Mouse (Mus musculus): ENCODE results near the gene Zfr. TPM values are rescaled to one million over a fixed set of nuclear protein-coding genes. Genes with fewer than 3 reads are reported as not detected.
"Not testable (repeated sequence)": the region's sequence is repeated elsewhere in the genome, so short reads cannot be mapped to it uniquely, and the experiment has no call there.

Gene Zfr
- total and polyA plus RNA-seq, 3 experiments: 76.8 to 79.8 (median 77.8) TPM

GRCm38 (mm10) chr15:12200021-12200420 is 82.4 kb downstream of the Zfr start:
- Histone ChIP-seq H3K9ac (ENCODE audit: low read depth, low read length) (no peak overlapping the region), H3K4me1 (ENCODE audit: control insufficient read depth, insufficient read depth, low read length) (peaks cover 5% of the 10 kb centered on the region), H3K27me3 (ENCODE audit: control insufficient read depth, insufficient read depth, low read length) (no peaks in the 10 kb centered on the region), H3K79me2 (replicated peaks; ENCODE audit: control insufficient read depth, insufficient read depth, low read length) (no peaks in the 10 kb centered on the region), H3K4me3 (no peak overlapping the region), H3K36me3 (ENCODE audit: control insufficient read depth, insufficient read depth, low read length) (no peaks in the 10 kb centered on the region), H3K27ac (no peak overlapping the region)
- WGBS: 92% methylated on average over 7 of the region's 7 CpGs
- TF ChIP-seq EP300 (IDR thresholded peaks at IDR 0.05; ENCODE audit: insufficient read depth, low read depth, low read length): no peak
- TF ChIP-seq POLR2A (IDR thresholded peaks at IDR 0.05; ENCODE audit: insufficient read depth, low read depth, low read length): no peak
- TF ChIP-seq CTCF (IDR thresholded peaks at IDR 0.05): no peak
- intact Hi-C loops (cut with DNase I): loop anchor here (10.0 kb wide), 3 partner anchors 375 to 625 kb away; partner anchors contain the start of genes 6030458C11Rik and Drosha
- DNase-seq: no peak

- Histone ChIP-seq H3K27ac (no peak overlapping the region), H3K4me1 (ENCODE audit: control insufficient read depth, insufficient read depth, low read length) (peaks cover 9% of the 10 kb centered on the region), H3K4me3 (no peak overlapping the region), H3K36me3 (ENCODE audit: control insufficient read depth, insufficient read depth, low read length) (no peaks in the 10 kb centered on the region; the same call in 1 of the 2 replicates), H3K27me3 (ENCODE audit: control insufficient read depth, insufficient read depth, low read length) (no peaks in the 10 kb centered on the region), H3K79me2 (replicated peaks; ENCODE audit: control insufficient read depth, insufficient read depth, low read length) (no peaks in the 10 kb centered on the region; the same call in 1 of the 2 replicates), H3K9ac (ENCODE audit: low read depth, low read length) (no peak overlapping the region)
- no peak for DNase-seq
- TF ChIP-seq CTCF (IDR thresholded peaks at IDR 0.05): no peak
- TF ChIP-seq POLR2A (IDR thresholded peaks at IDR 0.05; ENCODE audit: insufficient read depth, low read depth, low read length): no peak
- intact Hi-C loops (cut with DNase I): loop anchor here (10.0 kb wide), 3 partner anchors 373 to 623 kb away; partner anchors contain the start of genes 6030458C11Rik and Drosha
These were observed 84.2 kb downstream of the Zfr start for GRCm38 (mm10) chr15:12201856-12202255.

GRCm38 (mm10) chr15:12202456-12202855 is 84.8 kb downstream of the Zfr start:
- Histone ChIP-seq H3K4me1 (ENCODE audit: control insufficient read depth, insufficient read depth, low read length) (peaks cover 9% of the 10 kb centered on the region), H3K4me3 (no peak overlapping the region), H3K27ac (no peak overlapping the region), H3K79me2 (replicated peaks; ENCODE audit: control insufficient read depth, insufficient read depth, low read length) (no peaks in the 10 kb centered on the region; the same call in 1 of the 2 replicates), H3K36me3 (ENCODE audit: control insufficient read depth, insufficient read depth, low read length) (no peaks in the 10 kb centered on the region; the same call in 1 of the 2 replicates), H3K9ac (ENCODE audit: low read depth, low read length) (no peak overlapping the region), H3K27me3 (ENCODE audit: control insufficient read depth, insufficient read depth, low read length) (no peaks in the 10 kb centered on the region)
- TF ChIP-seq CTCF (IDR thresholded peaks at IDR 0.05) (no peak), EP300 (IDR thresholded peaks at IDR 0.05; ENCODE audit: insufficient read depth, low read depth, low read length) (no peak), POLR2A (IDR thresholded peaks at IDR 0.05; ENCODE audit: insufficient read depth, low read depth, low read length) (no peak)
- 94% methylated on average over 3 of the region's 3 CpGs for WGBS
- intact Hi-C loops (cut with DNase I): loop anchor here (10.0 kb wide), 3 partner anchors 372 to 622 kb away; partner anchors contain the start of genes 6030458C11Rik and Drosha
- DNase-seq: no peak

- H3K27me3 ChIP-seq (ENCODE audit: control insufficient read depth, insufficient read depth, low read length); H3K9ac ChIP-seq (ENCODE audit: low read depth, low read length); H3K4me3 ChIP-seq; H3K27ac ChIP-seq; H3K79me2 ChIP-seq (replicated peaks; ENCODE audit: control insufficient read depth, insufficient read depth, low read length); H3K36me3 ChIP-seq (ENCODE audit: control insufficient read depth, insufficient read depth, low read length); DNase-seq: not testable (repeated sequence)
- WGBS: 92% methylated on average over 5 of the region's 5 CpGs
- intact Hi-C loops (cut with DNase I): loop anchor here (10.0 kb wide), 3 partner anchors 372 to 622 kb away; partner anchors contain the start of genes 6030458C11Rik and Drosha
- H3K4me1 ChIP-seq (ENCODE audit: control insufficient read depth, insufficient read depth, low read length): peaks cover 12% of the 10 kb centered on the region
These were observed 85.4 kb downstream of the Zfr start for GRCm38 (mm10) chr15:12203008-12203407.

GRCm38 (mm10) chr15:12203512-12204318 is 86.1 kb downstream of the Zfr start:
- Histone ChIP-seq H3K79me2 (replicated peaks; ENCODE audit: control insufficient read depth, insufficient read depth, low read length) (peaks cover 4% of the 10 kb centered on the region), H3K27ac (no peak overlapping the region; the same call in 1 of the 2 replicates), H3K27me3 (ENCODE audit: control insufficient read depth, insufficient read depth, low read length) (no peaks in the 10 kb centered on the region), H3K4me1 (ENCODE audit: control insufficient read depth, insufficient read depth, low read length) (peaks cover 12% of the 10 kb centered on the region), H3K36me3 (ENCODE audit: control insufficient read depth, insufficient read depth, low read length) (no peaks in the 10 kb centered on the region; the same call in 1 of the 2 replicates), H3K9ac (ENCODE audit: low read depth, low read length) (0 out of 2 replicates have a peak overlapping the region, but pooled peaks have one; percentile 19), H3K4me3 (peak overlapping the region; percentile 53)
- DNase-seq: no peak
- 31% methylated on average over 10 of the region's 10 CpGs for WGBS
- TF ChIP-seq CTCF (IDR thresholded peaks at IDR 0.05) (no peak), EP300 (IDR thresholded peaks at IDR 0.05; ENCODE audit: insufficient read depth, low read depth, low read length) (no peak), POLR2A (IDR thresholded peaks at IDR 0.05; ENCODE audit: insufficient read depth, low read depth, low read length) (no peak)
- intact Hi-C loops (cut with DNase I): loop anchor here (2.0 to 10.0 kb wide), 4 partner anchors 45 to 621 kb away; partner anchors contain the start of genes 6030458C11Rik and Drosha
